Mouse (Mus musculus): ENCODE data around the gene Ppih.

GRCm38 (mm10) chr4:119261087-119261713 lies 59.1 kb downstream of the Ppih start:
- TF ChIP-seq CTCF (conservative IDR thresholded peaks at IDR 0.05; ENCODE audit: insufficient read depth, insufficient read length, low read depth, low read length) (no peak), POLR2A (IDR thresholded peaks at IDR 0.05; ENCODE audit: low read depth, low read length) (no peak)

Measured in kidney, adult 2 months (tissue).